Comparison of ENCODE assay signal across 24 mouse cellular contexts in genomic region chr16:81149491-81149890, GRCm38 (mm10). TPM values are rescaled to one million over a fixed set of nuclear protein-coding genes. Genes with fewer than 3 reads are reported as not detected.
DNase-seq lines count a peak whose midpoint lies in the region; ATAC-seq lines count a peak whose summit lies in the region.
"Had no signal": no experiment of that assay in that cellular context is flagged by ENCODE, and none has a peak within 500 bp of the region (broad histone marks: within the 10 kb centered on the region; RNA-seq: fewer than 3 reads in every experiment).

No protein-coding gene starts in this region.

- no peaks in the 10 kb centered on the region for H3K27me3 ChIP-seq in hindbrain, embryonic 16.5 days (replicated peaks; ENCODE audit: control insufficient read depth, insufficient read depth, low read length)
- no peaks in the 10 kb centered on the region for H3K27me3 ChIP-seq in hindbrain, embryonic 10.5 days (ENCODE audit: insufficient read depth, poor library complexity, severe bottlenecking)
- H3K27me3 ChIP-seq: embryonic facial prominence, embryonic 13.5 days; heart, embryonic 12.5 days; hindbrain, embryonic 15.5 days; limb, embryonic 13.5 days; liver, embryonic 13.5 days had no signal

- H3K4me2 ChIP-seq in hindbrain, embryonic 16.5 days (ENCODE audit: low read length), result no peak overlapping the region
- H3K4me2 ChIP-seq: embryonic facial prominence, embryonic 13.5 days; heart, embryonic 12.5 days; hindbrain, embryonic 15.5 days; limb, embryonic 13.5 days; liver, embryonic 13.5 days; lung, embryonic 14.5 days had no signal

- no peak overlapping the region for H3K4me3 ChIP-seq in hindbrain, embryonic 16.5 days (ENCODE audit: low read length)
- no peak overlapping the region for H3K4me3 ChIP-seq in hindbrain, embryonic 10.5 days
- H3K4me3 ChIP-seq: embryonic facial prominence, embryonic 13.5 days; gastrocnemius, adult 2 months; heart, embryonic 12.5 days; hindbrain, embryonic 15.5 days; limb, embryonic 13.5 days; liver, embryonic 13.5 days; midbrain, embryonic 10.5 days had no signal

- ATAC-seq in hindbrain, embryonic 16.5 days, result peak; percentile 52; the same call in 1 of the 2 replicates
- no peak for ATAC-seq in inflammation-experienced regulatory T-cells, adult 6 months

- no peaks in the 10 kb centered on the region for H3K36me3 ChIP-seq in hindbrain, embryonic 16.5 days (ENCODE audit: control insufficient read depth, insufficient read depth, low read length)
- H3K36me3 ChIP-seq in hindbrain, embryonic 10.5 days, result no peaks in the 10 kb centered on the region
- H3K36me3 ChIP-seq: embryonic facial prominence, embryonic 13.5 days; heart, embryonic 12.5 days; hindbrain, embryonic 15.5 days; limb, embryonic 13.5 days; liver, embryonic 13.5 days; midbrain, embryonic 10.5 days had no signal

- H3K4me1 ChIP-seq in hindbrain, embryonic 16.5 days (ENCODE audit: control insufficient read depth, insufficient read depth, low read depth, low read length), result no peaks in the 10 kb centered on the region
- H3K4me1 ChIP-seq in hindbrain, embryonic 10.5 days (replicated peaks), result no peaks in the 10 kb centered on the region
- H3K4me1 ChIP-seq: embryonic facial prominence, embryonic 13.5 days; heart, embryonic 12.5 days; hindbrain, embryonic 15.5 days; limb, embryonic 13.5 days; liver, embryonic 13.5 days; midbrain, embryonic 10.5 days had no signal

- H3K27ac ChIP-seq in hindbrain, embryonic 16.5 days (ENCODE audit: low read depth, low read length), result no peak overlapping the region
- H3K27ac ChIP-seq in hindbrain, embryonic 10.5 days, result no peak overlapping the region
- H3K27ac ChIP-seq: embryonic facial prominence, embryonic 13.5 days; gastrocnemius, adult 2 months; hindbrain, embryonic 15.5 days; kidney, postnatal 0 days; limb, embryonic 13.5 days; liver, embryonic 13.5 days; midbrain, embryonic 10.5 days had no signal

- DNase-seq in hindbrain, embryonic 10.5 days (ENCODE audit: low spot score), result no peak
- DNase-seq in right cerebral cortex, adult 2 months (ENCODE audit: low spot score in 2 of 2), result peak; percentile 27 to 29
- no peak for DNase-seq in right cerebral cortex, postnatal 14 days
- DNase-seq in layer of hippocampus, adult 9-10 months (ENCODE audit: low spot score), result peak; percentile 27
- peak; percentile 49 for DNase-seq in telencephalon, adult 2 months (ENCODE audit: low read depth, low spot score)
- DNase-seq in thymus, postnatal 4 days, result no peak
- DNase-seq: cerebellum, adult 9-11 months; gastrocnemius, adult 2 months; heart, postnatal 14 days; kidney, adult 11 months; liver, embryonic 13.5 days; lung, embryonic 14.5 days; lung, postnatal 4 days; retina, postnatal 1 day; spleen, adult 18-20 months; thymus, adult 18-20 months had no signal

- 73% methylated on average over 4 of the region's 4 CpGs for WGBS in hindbrain, embryonic 16.5 days
- 88% methylated on average over 4 of the region's 4 CpGs for WGBS in hindbrain, embryonic 10.5 days

- H3K9ac ChIP-seq in hindbrain, embryonic 16.5 days (ENCODE audit: low read depth, low read length), result no peak overlapping the region
- H3K9ac ChIP-seq: embryonic facial prominence, embryonic 13.5 days; heart, embryonic 12.5 days; hindbrain, embryonic 15.5 days; limb, embryonic 13.5 days; liver, embryonic 13.5 days; lung, embryonic 14.5 days had no signal

- no peaks in the 10 kb centered on the region for H3K9me3 ChIP-seq in hindbrain, embryonic 16.5 days (ENCODE audit: control insufficient read depth, low read length)
- no peaks in the 10 kb centered on the region for H3K9me3 ChIP-seq in hindbrain, embryonic 10.5 days
- H3K9me3 ChIP-seq: embryonic facial prominence, embryonic 13.5 days; heart, embryonic 12.5 days; hindbrain, embryonic 15.5 days; limb, embryonic 13.5 days; liver, embryonic 13.5 days; midbrain, embryonic 10.5 days had no signal

RNA-seq across cellular contexts. Expression of gene Ncam2, which starts 51.0 kb away (rescaled TPM):
- polyA plus RNA-seq in hindbrain, embryonic 16.5 days (2015; fragmentation: Nextera tagmentation; extraction: Ambion mirVana), result 25.0 and 28.6 TPM in 2 replicates
- 0.71 and 0.80 TPM in 2 replicates for polyA plus RNA-seq in hindbrain, embryonic 10.5 days (2016; fragmentation: Nextera tagmentation; extraction: Ambion mirVana)
- polyA plus RNA-seq in inflammation-experienced regulatory T-cells, adult 6 months (2017; shearing (Covaris generic)), result not detected

Comparison
In these comparisons a context has a peak if more than half of its experiments do, and no peak if none do; other contexts are left out.
1. DNase-seq: peak in right cerebral cortex, adult 2 months (2 of 2), layer of hippocampus, adult 9-10 months (single experiment) and telencephalon, adult 2 months (single experiment); none in hindbrain, embryonic 10.5 days (single experiment), right cerebral cortex, postnatal 14 days (single experiment) and thymus, postnatal 4 days (single experiment).
2. RNA of gene Ncam2, which starts 51.0 kb away (polyA plus RNA-seq): 25.0 to 28.6 TPM in hindbrain, embryonic 16.5 days; 0.71 to 0.80 TPM in hindbrain, embryonic 10.5 days and not detected in inflammation-experienced regulatory T-cells, adult 6 months; every median in the first group is over 10 times any median in the second.